Mouse (Mus musculus) spleen, adult 2 months (tissue): ENCODE data around the gene Ddx50.

Experiments
- CTCF ChIP-seq: fragments of 200-500 bp; IDR thresholded peaks from 2 replicates; pipeline ENCODE4 v1.5.1; 2011; ENCODE audit warnings: mild to moderate bottlenecking, inconsistent platforms; ENCODE audit not compliant: insufficient read depth, insufficient read length, insufficient replicate concordance; ENCODE audit errors: extremely low read depth
- POLR2A ChIP-seq: fragments of 200-500 bp; IDR thresholded peaks from 2 replicates; pipeline ENCODE4 v1.6.1; 2011; ENCODE audit warnings: low read depth, low read length, inconsistent platforms

GRCm38 (mm10) chr10:62577673-62578337, 73.2 kb downstream of the Ddx50 start:
- no peak for TF ChIP-seq POLR2A
- no peak for TF ChIP-seq CTCF
